Mouse (Mus musculus) 3T3-L1 (cell line): Measurements from ENCODE around the gene Tmem184a.

Experiments
- DNase-seq: peaks from one replicate; pipeline ENCODE4 v3.0.0-alpha.2; 2015; ENCODE audit warnings: low read depth, low spot score

The Tmem184a gene

DNA sequence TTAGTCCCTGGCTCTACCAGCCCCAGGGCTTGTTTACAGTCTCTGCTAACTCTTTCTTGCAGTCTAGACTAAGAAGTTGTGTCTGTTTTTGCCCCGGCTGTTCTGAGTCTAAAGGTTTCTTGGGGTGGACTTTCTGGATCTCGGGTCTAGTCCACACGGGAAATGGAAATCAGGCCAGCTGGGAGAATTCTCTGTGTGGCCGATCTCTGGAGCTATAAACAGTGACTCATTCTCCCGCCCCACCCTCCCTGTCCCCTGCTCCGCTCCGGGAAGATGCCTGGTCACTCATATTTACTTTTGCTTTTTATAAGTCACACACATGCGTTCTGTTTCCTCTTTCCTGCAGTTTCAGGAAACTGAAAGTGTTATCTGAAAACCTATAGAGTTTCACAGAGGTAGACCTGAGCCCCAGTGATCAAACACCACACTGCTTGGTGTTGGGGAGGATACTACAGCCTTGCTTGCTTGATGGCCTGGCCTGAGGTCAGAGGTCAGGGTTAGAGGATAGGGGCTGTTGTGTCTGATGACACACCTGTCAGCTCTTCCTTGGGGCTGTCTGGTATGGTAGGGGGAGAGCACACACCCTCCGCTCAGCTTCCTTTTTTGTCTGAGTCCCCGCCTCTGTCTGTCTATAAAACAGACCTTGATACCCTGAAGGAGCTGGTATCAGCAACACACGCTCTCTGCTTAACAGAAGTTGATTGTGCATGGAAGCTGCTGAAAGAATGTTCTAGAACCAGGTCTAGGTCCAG is 26.2 kb downstream of the Tmem184a start:
- peak; percentile 88 for DNase-seq

DNA sequence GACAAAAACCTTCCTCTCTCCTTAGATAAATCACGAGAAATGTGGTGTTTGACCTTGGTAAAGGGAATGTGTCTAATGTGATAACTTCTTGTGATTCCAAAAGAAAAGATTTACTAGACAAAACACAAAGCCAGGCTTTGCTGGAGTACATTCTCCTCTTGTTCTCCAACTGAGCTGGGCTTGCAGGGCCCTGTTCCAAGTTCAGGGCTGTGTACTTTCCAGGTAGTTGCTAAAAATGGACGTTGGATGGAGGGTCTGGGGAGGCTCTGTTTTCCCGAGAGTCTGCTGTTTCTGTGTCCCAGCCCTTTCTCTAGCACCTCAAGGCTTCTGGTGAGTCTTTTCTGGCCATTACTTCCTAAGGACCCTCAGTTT is 26.8 kb downstream of the Tmem184a start:
- no peak for DNase-seq

DNA sequence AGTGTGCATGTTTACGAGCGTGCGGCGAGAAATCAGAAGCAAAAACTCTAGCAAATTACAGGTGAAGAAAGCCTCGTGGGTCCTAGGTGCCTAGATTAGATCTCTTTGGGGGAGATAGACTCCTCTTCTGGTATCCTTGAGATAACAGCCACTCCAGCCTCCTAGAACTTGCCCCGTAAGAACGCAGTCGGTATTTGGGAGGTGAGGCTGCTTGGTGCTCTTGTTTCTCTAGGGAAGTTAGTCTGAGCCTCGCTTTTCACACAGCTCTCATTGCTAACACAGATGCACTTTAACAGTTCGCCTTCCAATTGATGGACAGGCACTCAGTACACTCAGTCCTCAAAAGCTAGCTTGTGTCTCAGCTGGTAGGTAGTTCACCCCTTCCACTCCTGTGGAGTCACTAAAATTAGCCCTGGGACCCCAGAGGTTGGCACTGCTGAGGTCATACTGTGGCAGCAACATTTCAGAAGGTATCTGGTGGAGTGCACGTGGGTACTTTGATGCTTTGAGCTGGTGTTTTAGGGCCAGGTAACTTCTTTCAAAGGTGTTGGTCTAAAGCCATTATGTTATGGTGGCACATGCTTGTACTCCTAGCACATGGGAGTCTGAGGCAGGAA is 27.4 kb downstream of the Tmem184a start:
- peak; percentile 46 for DNase-seq

DNA sequence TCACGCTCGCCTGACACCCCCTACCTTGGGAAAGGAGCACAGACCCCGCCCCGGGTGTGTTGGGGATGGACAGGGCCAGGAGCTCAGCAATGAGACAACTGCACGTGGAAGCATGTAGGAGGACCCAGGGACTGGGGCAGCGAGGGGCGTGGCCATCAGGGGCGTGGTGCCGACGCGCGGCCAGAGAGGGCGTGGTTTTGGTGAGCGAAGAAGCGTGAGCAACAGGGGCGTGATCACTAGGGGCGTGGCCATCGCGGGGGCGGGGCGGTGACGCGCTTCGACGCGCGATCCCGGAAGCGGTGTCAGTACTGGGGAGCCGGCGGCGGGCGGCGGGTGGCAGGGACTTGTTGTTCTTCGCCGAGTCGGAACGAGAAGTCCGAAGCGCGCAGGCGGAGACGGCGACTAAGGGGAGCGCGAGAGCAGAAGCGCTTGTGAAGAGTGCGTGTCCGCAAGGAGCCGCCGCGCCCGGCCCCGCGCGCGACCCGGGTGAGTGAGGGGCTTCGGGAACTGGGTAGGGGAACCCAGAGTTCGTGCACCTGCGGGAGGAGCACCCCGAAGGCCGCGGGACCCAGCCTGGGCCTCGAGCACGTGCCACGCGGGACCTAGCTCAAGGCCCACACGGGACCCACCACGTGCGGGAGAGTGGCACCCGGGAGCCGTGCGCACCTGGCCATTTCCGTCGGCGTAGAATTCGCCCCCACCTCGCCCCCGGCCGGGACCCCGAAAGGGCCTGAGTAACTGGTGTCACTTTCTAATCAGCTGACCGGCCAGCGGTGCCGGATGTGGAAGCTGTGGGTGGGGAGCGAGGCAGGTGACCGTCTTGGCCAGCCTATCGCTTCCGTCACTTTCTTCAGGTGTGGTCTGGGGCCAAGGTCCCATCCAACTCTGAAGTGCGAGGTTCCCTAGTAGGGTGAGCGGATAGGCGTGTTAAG is 28.2 kb downstream of the Tmem184a start, which contains the start of gene Mafk:
TSS of gene Mafk (plus strand) at position 287 of the 932 bp plus-strand sequence.
- DNase-seq: peak; percentile 97

DNA sequence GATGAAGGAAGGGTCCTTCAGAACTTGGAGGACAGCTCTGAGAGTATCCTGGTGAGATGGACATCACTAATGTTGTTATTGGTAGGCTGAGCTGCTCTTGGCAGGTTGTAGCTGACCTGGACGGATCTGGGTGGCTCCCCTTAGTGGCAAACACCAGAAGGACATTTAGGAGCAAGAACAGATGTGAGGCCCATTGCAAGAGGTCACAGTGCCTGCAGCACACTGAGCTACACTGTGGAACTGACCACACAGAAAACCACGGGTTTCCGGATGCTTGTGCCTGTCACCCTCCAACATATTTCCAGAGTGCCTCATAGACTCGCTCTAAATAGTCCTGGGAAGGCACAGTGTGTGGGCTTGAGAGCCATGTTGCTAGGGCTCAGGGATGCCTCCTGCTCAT is 30.3 kb downstream of the Tmem184a start:
- DNase-seq: peak; percentile 90

DNA sequence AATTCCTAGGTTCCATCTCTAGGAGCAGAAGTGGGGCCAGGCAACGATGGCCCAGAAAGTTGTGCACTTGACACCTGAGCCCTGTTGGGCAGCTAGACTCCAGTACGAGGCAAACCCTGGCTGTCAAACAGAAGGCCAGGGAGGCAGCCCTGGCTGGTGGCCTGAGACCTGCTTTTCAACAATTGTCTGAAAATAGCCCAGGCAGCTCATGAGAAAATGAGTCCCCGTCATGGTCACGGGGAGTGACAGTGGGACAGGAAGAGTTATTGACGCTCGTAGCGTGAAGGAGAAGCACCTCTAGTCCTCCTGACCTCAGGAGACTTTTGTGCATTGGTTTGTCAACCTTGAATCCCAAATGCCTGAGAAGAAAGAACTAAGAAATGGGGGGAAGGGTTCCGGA is 38.3 kb downstream of the Tmem184a start:
- DNase-seq: no peak

DNA sequence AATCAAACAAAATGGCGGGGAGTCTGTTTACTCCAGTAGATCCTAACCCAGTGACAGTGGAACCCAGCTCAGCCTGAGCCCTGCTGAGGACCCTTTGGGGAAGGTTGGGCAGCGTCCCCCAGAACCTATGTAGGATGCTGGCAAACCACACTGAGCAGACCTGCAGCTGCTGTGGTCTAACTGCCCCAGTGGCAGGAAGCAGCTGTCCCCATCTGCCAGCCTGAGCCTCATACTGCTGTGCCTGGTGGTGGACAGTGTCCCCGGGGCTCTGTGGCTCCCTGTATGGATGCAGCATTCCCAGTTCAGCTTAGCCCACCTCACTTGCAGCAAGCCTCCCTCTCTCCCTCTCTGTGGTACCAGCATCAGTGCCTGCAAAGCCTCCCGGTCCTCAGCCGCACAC is 42.8 kb downstream of the Tmem184a start:
- no peak for DNase-seq

DNA sequence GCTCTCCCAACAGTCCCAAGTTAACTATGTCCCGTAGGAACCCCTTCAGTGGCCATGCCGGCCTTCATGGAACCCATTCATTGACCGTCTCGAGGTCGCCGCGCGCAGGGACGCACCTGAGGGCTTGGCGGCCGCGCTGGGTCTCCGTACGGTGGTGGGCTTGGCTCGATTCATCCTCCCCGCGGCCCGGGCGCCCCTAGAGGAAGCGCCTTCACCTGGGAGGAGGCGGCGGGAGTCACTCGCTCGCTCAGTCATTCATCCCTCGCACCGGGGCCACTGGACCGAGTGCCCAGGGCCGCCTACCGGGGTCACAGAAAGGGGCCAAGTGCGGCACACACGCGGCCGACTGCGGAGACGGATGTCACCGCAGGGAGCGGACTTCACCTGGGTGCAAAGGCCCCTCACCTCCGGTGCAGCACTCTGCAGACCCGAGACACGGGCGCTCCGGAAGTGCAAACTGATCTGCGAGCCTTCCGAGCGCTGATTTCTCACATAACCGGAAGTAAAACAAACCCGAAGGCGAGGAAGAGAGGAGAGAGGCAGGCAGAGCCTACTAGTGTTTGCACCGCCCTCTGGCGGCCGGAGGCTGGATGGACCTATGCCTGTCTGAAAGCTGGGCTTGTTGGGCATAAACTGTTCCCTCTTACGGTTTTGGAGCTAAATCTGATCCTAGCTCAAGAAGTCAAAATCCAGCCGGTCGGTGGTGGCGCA is 44.3 kb downstream of the Tmem184a start, which contains the start of gene Ints1:
TSS of gene Ints1 (minus strand) at position 459 of the 711 bp plus-strand sequence.
- peak; percentile 99 for DNase-seq

DNA sequence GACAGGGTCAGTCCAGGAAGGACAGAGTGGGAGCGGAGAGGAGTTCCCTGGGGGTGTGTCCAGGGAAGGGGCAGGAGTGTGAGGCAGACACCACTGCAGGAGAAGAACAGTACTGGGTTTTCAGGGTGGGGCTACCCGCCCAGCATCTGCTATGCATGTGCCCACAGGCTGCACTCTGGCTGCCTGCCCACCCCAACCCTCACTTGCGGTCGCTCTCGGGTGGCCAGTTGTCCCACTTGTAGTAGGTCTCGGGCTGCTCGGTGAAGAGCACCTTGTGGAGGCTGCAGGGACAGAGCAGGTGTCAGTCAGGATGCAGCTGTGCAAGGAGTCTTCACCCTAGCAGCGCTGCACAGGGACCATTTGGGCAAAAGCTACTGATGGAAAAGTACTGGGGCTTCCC is 51.5 kb downstream of the Tmem184a start:
- DNase-seq: no peak

DNA sequence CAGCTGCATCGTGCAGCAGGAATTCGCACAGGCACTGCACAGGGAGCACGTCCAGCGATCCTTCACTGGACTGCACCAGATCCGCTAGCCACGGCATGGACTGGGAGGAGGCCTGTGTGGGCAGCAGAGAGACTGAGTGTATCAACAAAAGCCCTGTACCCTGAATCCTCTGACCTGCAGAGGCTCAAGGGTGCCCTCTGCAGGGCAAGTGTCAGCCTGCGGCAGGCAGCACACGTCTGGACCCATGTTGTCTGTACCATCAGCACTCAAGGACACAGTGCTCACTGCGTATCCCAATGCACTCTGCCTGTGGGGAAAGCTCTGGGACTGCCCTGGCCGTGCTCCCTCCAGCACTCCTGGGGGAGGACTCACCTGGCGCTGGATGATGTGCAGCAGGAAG is 55.4 kb downstream of the Tmem184a start:
- DNase-seq: peak; percentile 62

DNA sequence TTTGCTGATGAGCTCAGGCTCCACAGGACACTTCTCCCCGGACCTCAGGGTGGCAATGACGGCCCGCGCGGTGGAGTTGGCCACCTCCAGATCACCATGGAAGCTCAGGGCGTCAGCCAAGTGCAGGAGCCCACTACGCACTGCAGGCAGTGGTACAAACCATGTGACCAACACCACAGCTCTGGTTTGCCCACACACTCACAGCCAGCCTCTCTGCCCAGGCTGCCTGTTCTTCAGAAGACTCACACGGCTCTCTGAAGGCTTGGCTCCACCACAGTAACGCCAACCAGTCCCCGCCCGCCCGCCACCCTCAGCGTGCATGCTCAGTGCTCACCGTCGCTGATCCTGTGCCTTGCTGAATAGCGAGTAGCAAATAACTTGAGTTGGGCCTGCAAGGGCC is 61.6 kb downstream of the Tmem184a start:
- DNase-seq: no peak

DNA sequence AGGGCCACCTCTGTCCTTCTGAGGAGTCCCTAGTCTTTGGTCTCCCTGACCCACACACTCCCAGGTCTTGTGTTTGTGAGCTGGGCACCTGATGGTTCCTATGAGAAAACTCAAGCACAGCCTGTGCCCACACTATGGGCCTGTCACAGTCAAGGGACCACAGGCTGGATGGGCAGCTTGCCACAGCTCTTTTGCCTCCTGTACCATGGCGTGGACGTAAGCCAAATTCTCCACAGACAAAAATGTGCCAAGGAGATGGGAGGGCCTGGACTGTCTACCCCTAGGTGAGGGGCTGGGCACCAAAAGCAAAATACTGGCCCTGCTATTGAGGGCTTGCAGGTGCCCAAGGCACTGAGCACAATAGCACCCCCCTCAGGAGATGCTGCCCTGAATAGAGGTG is 63.1 kb downstream of the Tmem184a start:
- DNase-seq: no peak

DNA sequence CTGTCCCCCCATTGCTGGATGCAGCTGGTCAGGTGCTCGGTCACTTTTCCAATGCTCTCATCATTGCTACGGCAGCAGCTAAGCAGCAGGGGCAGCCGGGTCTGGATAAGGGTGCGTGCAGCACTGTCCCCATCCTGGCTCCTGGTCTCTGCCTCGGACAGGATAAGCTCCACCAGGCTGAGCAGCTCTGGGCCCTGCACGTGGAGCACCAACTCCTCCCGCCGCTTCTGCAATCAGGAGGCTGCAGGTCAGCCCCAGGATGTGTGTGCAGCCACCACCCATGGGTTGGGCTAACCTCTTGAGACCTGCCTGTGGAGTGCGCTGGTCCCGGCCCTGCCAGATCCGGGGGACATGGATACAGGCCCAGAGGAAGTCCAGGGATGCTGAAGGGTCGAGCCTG is 63.6 kb downstream of the Tmem184a start:
- DNase-seq: no peak

DNA sequence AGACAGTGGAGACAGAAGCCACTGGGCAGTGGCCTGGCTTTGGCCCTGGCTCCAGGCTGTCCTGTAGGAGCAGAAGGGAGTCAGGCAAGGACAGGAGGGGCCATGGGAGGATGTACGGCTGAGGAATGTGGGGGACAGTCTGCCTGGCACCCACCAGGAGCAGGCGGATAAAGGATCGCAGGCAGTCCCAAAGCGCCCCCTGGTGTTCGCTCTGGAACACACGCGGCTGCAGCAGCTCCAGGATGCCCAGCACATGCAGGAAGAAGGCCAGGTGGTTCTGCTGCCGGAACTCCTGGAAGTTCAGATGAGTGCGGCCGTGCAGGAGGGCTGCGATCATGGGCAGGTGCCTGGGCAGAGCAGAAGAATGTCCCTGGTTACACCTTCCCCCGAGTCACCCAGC is 65.0 kb downstream of the Tmem184a start:
- DNase-seq: peak; percentile 73
